Mouse (Mus musculus) liver (tissue): ENCODE results near the gene Ppie.
A peak's percentile ranks its signal among the peaks of the same experiment; 100 is the strongest.
"Not testable (repeated sequence)": the region's sequence is repeated elsewhere in the genome, so short reads cannot be mapped to it uniquely, and the experiment has no call there.

Source experiments
- DNase-seq: peaks from one replicate; pipeline ENCODE4 v3.0.0-alpha.2; 2020; ENCODE audit warnings: mixed read lengths

Ppie gene

GRCm38 (mm10) chr4:123139513-123140154, at the start of gene Ppie:
Gene Ppie, minus strand, starts transcription at chr4:123139951.
- DNase-seq: peak; percentile 91

DNA sequence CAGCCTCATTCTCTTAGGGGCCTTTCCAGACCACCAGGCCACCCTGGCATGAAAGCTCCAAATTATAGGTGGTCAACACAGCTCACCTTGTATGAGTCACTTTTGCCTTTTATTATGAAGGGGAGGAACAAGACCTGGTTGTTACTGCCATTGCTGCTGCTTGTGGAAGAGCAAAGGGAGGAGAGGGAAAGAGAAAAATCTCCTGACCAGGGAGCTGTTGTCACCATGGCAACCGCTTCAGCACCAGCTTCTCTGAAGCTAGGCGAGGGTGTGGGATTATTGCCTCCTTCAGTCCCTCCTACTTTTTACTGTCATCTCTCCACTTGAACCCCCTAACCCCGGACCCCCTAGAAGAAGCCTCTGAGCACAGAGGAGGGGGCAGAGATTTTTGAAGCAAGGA, 45.1 kb upstream of the Ppie start:
- no peak for DNase-seq

GRCm38 (mm10) chr4:123183239-123184056, 43.7 kb upstream of the Ppie start:
- peak; percentile 68 for DNase-seq

GRCm38 (mm10) chr4:123182328-123183238, 42.8 kb upstream of the Ppie start, which contains the start of gene Hpcal4:
Gene Hpcal4, plus strand, starts transcription at chr4:123183227.
- DNase-seq: peak; percentile 14

GRCm38 (mm10) chr4:123171811-123172210, 32.1 kb upstream of the Ppie start:
- DNase-seq: no peak

- DNase-seq: no peak
These were observed 24.4 kb upstream of the Ppie start for GRCm38 (mm10) chr4:123164157-123164556.

GRCm38 (mm10) chr4:123162305-123162917, 22.7 kb upstream of the Ppie start:
- DNase-seq: peak; percentile 19

GRCm38 (mm10) chr4:123161251-123161650, 21.5 kb upstream of the Ppie start:
- DNase-seq: not testable (repeated sequence)

DNA sequence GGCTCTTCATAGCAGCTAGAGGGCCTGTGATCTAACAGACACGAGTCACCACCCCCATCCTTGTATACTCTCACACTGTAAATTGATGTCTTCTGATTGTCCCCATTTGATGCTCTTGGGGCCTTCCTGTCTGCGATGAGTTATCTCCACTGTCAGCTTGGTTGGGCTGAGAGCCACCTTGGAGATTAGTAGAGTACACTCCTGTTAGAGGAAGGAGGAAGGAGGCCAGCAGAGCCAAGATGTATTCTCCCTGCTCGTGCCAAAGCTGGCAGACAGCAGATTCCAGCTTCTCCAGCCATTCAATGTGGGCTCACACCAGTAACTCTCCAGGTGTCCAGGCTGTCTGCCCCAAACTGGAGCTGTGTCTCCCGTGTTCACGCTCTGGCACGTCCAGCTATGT, 20.8 kb upstream of the Ppie start:
- no peak for DNase-seq

DNA sequence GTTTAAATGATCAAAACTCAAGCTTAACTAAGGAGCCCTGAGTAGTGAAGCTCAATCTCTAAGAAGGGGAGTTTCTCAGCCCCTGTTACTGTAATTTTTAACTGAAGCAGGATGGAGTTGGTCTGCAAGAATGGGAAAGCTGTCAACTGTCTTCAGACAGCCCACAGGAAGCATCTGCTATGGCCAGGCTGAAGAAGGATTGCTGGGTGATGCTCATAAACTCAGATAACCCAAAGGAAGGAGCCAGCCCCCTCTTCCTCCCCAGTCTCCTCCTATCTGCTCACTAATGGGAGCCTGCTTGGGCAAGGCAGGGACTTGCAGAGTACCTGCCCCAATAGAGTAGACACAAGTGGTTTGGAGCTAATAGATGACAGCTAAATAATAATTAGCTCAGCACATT, 16.1 kb upstream of the Ppie start:
- no peak for DNase-seq

- DNase-seq: no peak
These were observed 15.7 kb upstream of the Ppie start for GRCm38 (mm10) chr4:123155427-123155826.

GRCm38 (mm10) chr4:123155004-123155403, 15.3 kb upstream of the Ppie start:
- DNase-seq: no peak

- DNase-seq: no peak
These were observed 13.2 kb upstream of the Ppie start for GRCm38 (mm10) chr4:123152976-123153375.

DNA sequence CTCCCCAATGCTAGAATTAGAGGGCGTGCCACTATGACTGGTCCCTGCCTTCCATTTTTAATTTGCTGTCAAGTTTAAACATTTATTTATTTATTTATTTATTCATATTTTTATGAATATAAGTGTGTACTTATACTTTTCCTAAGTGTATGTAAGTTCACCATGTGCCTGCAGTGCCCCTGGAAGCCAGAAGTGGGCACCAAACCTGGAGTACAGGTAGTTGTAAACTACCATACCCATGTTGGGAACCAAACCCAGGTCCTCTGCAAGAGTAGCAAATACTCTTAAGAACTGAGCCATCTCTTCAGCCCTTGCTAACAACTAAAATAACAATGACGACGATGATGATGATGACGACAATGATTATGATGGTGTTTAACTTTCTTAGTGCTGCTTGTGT, 12.3 kb upstream of the Ppie start:
- no peak for DNase-seq

GRCm38 (mm10) chr4:123147446-123148150, 7.8 kb upstream of the Ppie start:
- no peak for DNase-seq

GRCm38 (mm10) chr4:123137551-123137950, 2.2 kb downstream of the Ppie start:
- no peak for DNase-seq

- DNase-seq: no peak
These were observed 12.7 kb downstream of the Ppie start for GRCm38 (mm10) chr4:123127051-123127450.

- no peak for DNase-seq
These were observed 13.1 kb downstream of the Ppie start for GRCm38 (mm10) chr4:123126626-123127025.

GRCm38 (mm10) chr4:123121286-123121685, 18.5 kb downstream of the Ppie start:
- no peak for DNase-seq

- DNase-seq: not testable (repeated sequence)
These were observed 23.1 kb downstream of the Ppie start for GRCm38 (mm10) chr4:123116640-123117039.

DNA sequence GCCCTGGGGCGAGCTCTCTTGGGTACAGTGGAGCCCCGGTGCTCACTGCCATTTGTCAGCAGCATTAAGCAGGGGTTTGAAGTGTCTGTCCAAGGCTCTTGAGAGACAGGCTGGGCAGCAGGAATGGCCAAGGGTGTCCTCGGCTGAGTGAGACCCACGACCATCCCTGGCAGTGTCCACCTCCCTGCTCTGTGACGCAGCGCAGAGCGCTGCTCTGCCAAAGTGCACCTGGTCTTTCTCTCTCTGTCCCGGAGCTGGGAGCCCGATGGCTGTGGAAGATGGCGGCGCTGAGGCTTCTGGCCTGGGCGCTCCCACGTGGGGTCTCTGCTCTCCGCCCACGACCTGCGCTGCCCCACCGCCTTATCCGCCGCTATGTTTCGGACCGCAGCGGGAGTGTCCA, 23.7 kb downstream of the Ppie start, which contains the start of gene Oxct2b:
Gene Oxct2b (plus strand): TSS at position 256 of the 400 bp plus-strand sequence.
- DNase-seq: no peak

DNA sequence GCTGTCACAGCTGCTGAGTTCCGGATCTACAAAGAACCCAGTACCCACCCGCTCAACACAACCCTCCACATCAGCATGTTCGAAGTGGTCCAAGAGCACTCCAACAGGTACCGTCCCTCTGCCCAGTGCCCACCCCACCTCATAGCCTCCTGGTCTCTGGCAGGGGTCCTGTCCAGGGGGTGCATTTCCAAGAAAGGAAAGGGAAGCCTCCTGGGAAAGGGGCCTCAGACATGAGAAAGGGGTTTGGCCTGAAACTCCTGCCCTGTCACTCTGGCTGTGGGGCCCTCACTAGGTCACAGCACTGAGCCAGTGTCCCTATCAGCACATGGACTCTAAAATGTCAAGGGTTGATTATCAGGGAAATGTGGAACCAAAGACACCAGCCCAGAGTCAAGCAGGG, 25.1 kb downstream of the Ppie start:
- not testable (repeated sequence) for DNase-seq
